Mouse (Mus musculus) liver, embryonic 14 days (tissue): ENCODE measurements around the gene Ndufa1. TPM values are rescaled to one million over a fixed set of nuclear protein-coding genes. Genes with fewer than 3 reads are reported as not detected.

Source experiments
- polyA plus RNA-seq: library from polyadenylated mRNA; depleted of rRNA; stranded (reverse); fragments of >200 nt; gene quantifications from 2 replicates; pipeline ENCODE4 v1.2.3, GENCODE M21; 2012; rRNA removed

The Ndufa1 gene
- polyA plus RNA-seq: 175 and 177 TPM in 2 replicates

DNA sequence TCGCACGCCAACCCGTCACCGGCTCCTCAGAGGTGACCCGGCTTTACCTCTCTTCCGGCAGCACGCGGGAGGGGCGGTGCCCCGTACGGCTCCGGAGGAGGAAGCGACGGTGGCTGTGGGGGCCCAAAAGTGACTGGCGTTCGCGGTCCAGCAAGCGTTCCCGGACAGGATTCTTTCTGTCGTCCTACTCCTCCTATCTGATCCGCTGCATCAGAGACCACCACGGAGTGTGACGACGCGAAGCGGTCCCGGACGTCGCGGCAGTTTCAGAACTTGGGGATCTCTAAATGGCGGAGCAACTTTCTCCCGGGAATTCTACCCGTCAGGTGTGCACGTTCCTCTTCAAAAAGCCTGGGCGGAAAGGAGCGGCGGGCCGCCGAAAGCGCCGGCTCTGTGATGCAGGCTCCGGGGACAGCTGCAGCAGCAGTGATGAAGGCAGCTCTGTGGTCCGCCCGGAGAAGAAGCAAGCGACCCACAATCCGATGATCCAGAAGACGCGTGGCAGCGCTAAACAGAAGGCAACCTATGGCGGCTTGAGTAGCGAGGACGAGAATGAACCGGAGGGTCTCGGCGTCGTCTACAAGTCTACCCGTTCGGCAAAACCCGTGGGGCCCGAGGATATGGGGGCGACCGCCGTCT lies at the start of gene Ndufa1, which contains the start of gene Rnf113a1:
Ndufa1 (minus strand) TSS at position 59 of the 639 bp plus-strand sequence.
Rnf113a1 (plus strand) TSS at position 141 of the 639 bp plus-strand sequence.

DNA sequence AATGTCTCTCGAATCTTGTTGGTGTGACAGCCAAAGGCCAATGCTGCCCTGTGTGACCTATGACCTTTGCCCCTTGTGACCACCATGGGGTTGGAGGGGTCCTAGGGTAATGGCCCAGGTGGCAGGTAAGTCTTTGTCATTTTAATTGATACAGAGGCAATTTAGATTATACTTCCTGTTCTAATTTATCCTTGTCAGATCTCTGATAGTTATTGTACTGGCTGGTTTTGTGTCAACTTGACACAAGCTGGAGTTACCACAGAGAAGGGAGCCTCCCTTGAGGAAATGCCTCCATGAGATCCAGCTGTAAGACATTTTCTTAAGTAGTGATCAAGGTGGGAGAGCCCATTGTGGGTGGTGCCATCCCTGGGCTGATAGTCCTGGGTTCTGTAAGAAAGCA lies 31.2 kb upstream of the Ndufa1 start, which contains the start of gene Rhox1:
Rhox1 (minus strand) TSS at position 101 of the 400 bp plus-strand sequence.

DNA sequence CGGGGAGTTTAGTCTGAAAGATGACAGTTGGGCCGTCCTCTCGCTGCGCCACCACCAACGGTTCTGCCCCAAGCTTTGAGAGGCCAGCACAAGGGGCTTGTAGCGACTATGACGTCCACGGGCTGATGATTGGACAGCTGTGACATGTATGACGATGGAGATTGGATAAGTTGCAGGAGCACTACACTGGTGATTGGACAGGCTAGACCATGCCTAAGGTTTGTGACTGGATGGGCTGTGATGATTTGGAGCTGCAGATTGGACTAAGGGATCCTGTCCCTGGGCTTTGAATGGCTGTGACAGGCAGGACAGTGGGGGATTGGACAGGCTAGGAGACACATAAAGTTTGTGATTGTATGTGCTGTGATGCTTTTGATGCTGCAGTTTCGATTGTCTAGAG lies 20.0 kb upstream of the Ndufa1 start, which contains the start of gene Gm9:
Gm9 (minus strand) TSS at position 101 of the 400 bp plus-strand sequence.

DNA sequence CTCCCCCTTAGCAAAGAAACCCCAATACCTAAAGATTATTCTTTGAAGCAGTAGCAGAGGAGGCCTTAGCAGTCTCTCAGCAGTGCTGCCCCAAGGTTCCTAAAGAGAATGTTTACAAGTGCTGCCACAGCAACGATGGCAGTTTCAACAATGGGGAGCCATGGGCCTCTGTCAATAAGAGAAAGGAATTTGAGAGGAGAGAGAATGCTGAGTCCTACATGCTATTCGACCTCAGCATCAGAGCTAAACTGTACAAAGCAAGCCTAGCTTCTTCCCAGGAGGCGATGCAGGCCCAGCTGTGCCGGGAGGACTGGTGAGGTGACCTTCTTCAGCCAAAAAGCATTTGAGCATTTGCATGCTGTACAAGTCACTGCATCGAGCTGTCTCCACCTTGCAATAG lies 22.2 kb downstream of the Ndufa1 start, which contains the start of gene Akap14:
Akap14 (minus strand) TSS at position 101 of the 400 bp plus-strand sequence.

Other genes starting within 250 kb of the Ndufa1 start
- gene Sept6, start 199.4 kb downstream of the Ndufa1 start, polyA plus RNA-seq: 3.3 and 3.5 TPM in 2 replicates
- gene Sowahd, start 142.3 kb downstream of the Ndufa1 start, polyA plus RNA-seq: 0.02 and 0.06 TPM in 2 replicates
- gene Rpl39, start 105.8 kb downstream of the Ndufa1 start, polyA plus RNA-seq: 605 and 630 TPM in 2 replicates
- 16.0 and 16.5 TPM in 2 replicates for gene Upf3b, start 80.8 kb downstream of the Ndufa1 start, polyA plus RNA-seq
- gene Nkap, start 64.4 kb downstream of the Ndufa1 start, polyA plus RNA-seq: 2.4 and 2.7 TPM in 2 replicates
- not detected in 2 replicates for gene Akap14, start 22.3 kb downstream of the Ndufa1 start, polyA plus RNA-seq
- gene Rnf113a1, start 82 bp upstream of the Ndufa1 start, polyA plus RNA-seq: 1.7 and 2.0 TPM in 2 replicates
- 0.03 TPM in 1 of 2 replicates, not detected in the other for gene Gm9, start 19.9 kb upstream of the Ndufa1 start, polyA plus RNA-seq
- gene Rhox1, start 31.1 kb upstream of the Ndufa1 start, polyA plus RNA-seq: not detected in 2 replicates
- not detected in 2 replicates for gene Rhox2a, start 53.8 kb upstream of the Ndufa1 start, polyA plus RNA-seq
- not detected in 2 replicates for gene Rhox3a, start 58.8 kb upstream of the Ndufa1 start, polyA plus RNA-seq
- not detected in 2 replicates for gene Rhox4a, start 74.2 kb upstream of the Ndufa1 start, polyA plus RNA-seq
- gene Rhox3a2, start 188.9 kb upstream of the Ndufa1 start, polyA plus RNA-seq: not detected in 2 replicates
- gene Rhox4a2, start 199.7 kb upstream of the Ndufa1 start, polyA plus RNA-seq: not detected in 2 replicates
- gene Rhox2b, start 220.9 kb upstream of the Ndufa1 start, polyA plus RNA-seq: not detected in 2 replicates
- 0.02 TPM in 1 of 2 replicates, not detected in the other for gene Rhox4b, start 241.3 kb upstream of the Ndufa1 start, polyA plus RNA-seq